8 mouse cellular contexts compared by ENCODE assay signal in genomic region chr10:63429785-63430305, GRCm38 (mm10). TPM values are rescaled to one million over a fixed set of nuclear protein-coding genes. Genes with fewer than 3 reads are reported as not detected.
DNase-seq lines count a peak whose midpoint lies in the region; ATAC-seq and TF ChIP-seq lines count a peak whose summit lies in the region.

Gene Ctnna3, plus strand, starts transcription at chr10:63430098.

- no peaks in the 10 kb centered on the region for H3K9me3 ChIP-seq in hindbrain, embryonic 13.5 days

- in situ Hi-C loops in Patski (cut with MboI; ENCODE audit: low pct_unique_long_range_greater_than_20kb) = loop anchor here (5.0 kb wide), 1 partner anchor 47 kb away; no protein-coding TSS in a partner anchor

- ATAC-seq in Patski = peak; percentile 92
- peak; percentile 98 for ATAC-seq in hindbrain, embryonic 13.5 days (ENCODE audit: low FRiP score)

- WGBS in hindbrain, embryonic 13.5 days = under 1% methylated on average over 55 of the region's 55 CpGs

- CTCF ChIA-PET in Patski (lab: Charles Lee) = interaction anchor here (1.5 kb wide), 1 partner anchor 31 kb away, joined by 4 read pairs; no protein-coding TSS in a partner anchor

- H3K36me3 ChIP-seq in hindbrain, embryonic 13.5 days = no peaks in the 10 kb centered on the region

- H3K9ac ChIP-seq in hindbrain, embryonic 13.5 days = peak within 1 kb of the TSS; percentile 70

- H3K4me1 ChIP-seq in hindbrain, embryonic 13.5 days (replicated peaks) = peaks cover 7% of the 10 kb centered on the region; the same call in 1 of the 2 replicates

- H3K27me3 ChIP-seq in Patski = no peaks in the 10 kb centered on the region
- H3K27me3 ChIP-seq in hindbrain, embryonic 13.5 days = no peaks in the 10 kb centered on the region

- peak; percentile 62 for DNase-seq in Patski (ENCODE audit: low read depth, low spot score)
- peak; percentile 91 for DNase-seq in cerebellum, postnatal 14 days
- DNase-seq in frontal cortex, postnatal 14 days (ENCODE audit: low spot score in 2 of 2) = peak; percentile 76 to 86
- peak; percentile 68 to 71 for DNase-seq in layer of hippocampus, postnatal 25 days (ENCODE audit: extremely low spot score in 1 of 2, low spot score in 1 of 2)
- DNase-seq in lung, postnatal 25 days (ENCODE audit: low spot score) = peak; percentile 91
- DNase-seq in retina, embryonic 14.5 days (ENCODE audit: low spot score) = peak; percentile 90
- peak; percentile 71 for DNase-seq in urinary bladder, adult 2 months (ENCODE audit: low spot score)

- TF ChIP-seq CTCF in Patski (IDR thresholded peaks at IDR 0.05) = no peak

- POLR2A ChIA-PET in Patski (lab: Charles Lee) = interaction anchor here (0.6 to 1.1 kb wide), 3 partner anchors 9 to 460 kb away, joined by 3 to 4 read pairs (median 3); no protein-coding TSS in a partner anchor

- H3K4me3 ChIP-seq in hindbrain, embryonic 13.5 days = peak within 1 kb of the TSS; percentile 76

- peak within 1 kb of the TSS; percentile 77 for H3K27ac ChIP-seq in hindbrain, embryonic 13.5 days

- H3K4me2 ChIP-seq in hindbrain, embryonic 13.5 days = peak within 1 kb of the TSS; percentile 71

RNA-seq across cellular contexts. Expression of gene Ctnna3, which starts in this region (rescaled TPM):
- polyA plus RNA-seq in Patski (2021) = not detected
- polyA plus RNA-seq in hindbrain, embryonic 13.5 days (2015; fragmentation: Nextera tagmentation; extraction: Ambion mirVana) = 1.2 and 1.4 TPM in 2 replicates
- total RNA-seq in layer of hippocampus, postnatal 25 days (2021) = 1 to 10 TPM; 1.5 to 1.7 TPM
- 0.48 and 0.69 TPM in 2 replicates for polyA plus RNA-seq in urinary bladder, adult 2 months (2012; rRNA removed)

Comparison
In these comparisons a context has a peak if more than half of its experiments do, and no peak if none do; other contexts are left out.
1. Peak in every context shown above with its lines: DNase-seq, ATAC-seq, H3K4me3 ChIP-seq and H3K27ac ChIP-seq.
2. Peak in DNase-seq and ATAC-seq in Patski; RNA of the gene not detected or under 1 TPM.
3. Peak in DNase-seq in urinary bladder, adult 2 months; RNA of the gene not detected or under 1 TPM.